Mouse (Mus musculus): ENCODE data around the gene Nhlh1. TPM values are rescaled to one million over a fixed set of nuclear protein-coding genes. Genes with fewer than 3 reads are reported as not detected.

The Nhlh1 gene
- polyA plus RNA-seq, 1 experiment from 2014 or later = not detected

GRCm38 (mm10) chr1:172016660-172017516 is 40.5 kb downstream of the Nhlh1 start:
- peaks cover 2% of the 10 kb centered on the region; the same call in 1 of the 2 replicates for H3K4me1 ChIP-seq (replicated peaks; ENCODE audit: control insufficient read depth, insufficient read depth)
- no peak overlapping the region for H3K9ac ChIP-seq (ENCODE audit: low read length)
- no peak for TF ChIP-seq CTCF (IDR thresholded peaks at IDR 0.05; ENCODE audit: low read depth)
- WGBS = 41% methylated on average over 6 of the region's 6 CpGs
- H3K9me3 ChIP-seq (ENCODE audit: control insufficient read depth, low read length) = no peaks in the 10 kb centered on the region
- no peak overlapping the region for H3K4me2 ChIP-seq (replicated peaks; ENCODE audit: low read depth)
- DNase-seq (ENCODE audit: low spot score) (no peak), ATAC-seq (ENCODE audit: low FRiP score, low TSS enrichment) (no peak)
- no peak overlapping the region for H3K4me3 ChIP-seq (ENCODE audit: low read depth, low read length)
- no peaks in the 10 kb centered on the region for H3K27me3 ChIP-seq (ENCODE audit: control insufficient read depth, insufficient read depth, low read length)
- 0 out of 2 replicates have a peak overlapping the region, but pooled peaks have one; percentile 56 for H3K27ac ChIP-seq (replicated peaks)
- H3K36me3 ChIP-seq (ENCODE audit: control insufficient read depth, insufficient read depth, low read length) = no peaks in the 10 kb centered on the region

DNA sequence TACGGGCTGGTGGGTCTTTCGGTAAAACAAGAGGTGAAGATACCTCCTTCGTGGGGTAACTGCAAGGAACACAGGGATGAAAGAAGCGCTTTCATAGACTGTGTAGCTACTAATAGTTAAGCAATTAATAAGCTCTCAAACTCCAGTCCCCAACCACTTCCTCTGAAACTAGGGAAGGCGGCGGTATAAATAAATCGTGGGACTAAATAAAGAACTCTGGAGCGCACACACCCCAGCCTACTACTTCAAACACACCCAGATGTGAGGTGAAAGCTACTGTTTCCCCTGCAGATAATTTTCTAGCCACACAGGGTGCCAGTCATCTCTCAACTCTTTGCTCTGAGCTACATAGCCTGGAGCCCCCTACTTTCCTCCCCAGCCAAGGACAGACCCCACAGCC is 41.3 kb downstream of the Nhlh1 start:
- H3K36me3 ChIP-seq (ENCODE audit: control insufficient read depth, insufficient read depth, low read length) = no peaks in the 10 kb centered on the region
- H3K4me1 ChIP-seq (replicated peaks; ENCODE audit: control insufficient read depth, insufficient read depth) = peaks cover 2% of the 10 kb centered on the region; the same call in 1 of the 2 replicates
- no peaks in the 10 kb centered on the region for H3K27me3 ChIP-seq (ENCODE audit: control insufficient read depth, insufficient read depth, low read length)
- WGBS = 45% methylated on average over 8 of the region's 8 CpGs
- TF ChIP-seq EP300 (optimal IDR thresholded peaks at IDR 0.05) = no peak
- no peak for TF ChIP-seq CTCF (IDR thresholded peaks at IDR 0.05; ENCODE audit: low read depth)
- DNase-seq (ENCODE audit: low spot score) (no peak), ATAC-seq (ENCODE audit: low FRiP score, low TSS enrichment) (no peak)
- no peak overlapping the region for H3K4me2 ChIP-seq (replicated peaks; ENCODE audit: low read depth)
- peak overlapping the region; percentile 56; the same call in 1 of the 2 replicates for H3K27ac ChIP-seq (replicated peaks)
- H3K9ac ChIP-seq (ENCODE audit: low read length) = no peak overlapping the region
- H3K9me3 ChIP-seq (ENCODE audit: control insufficient read depth, low read length) = no peaks in the 10 kb centered on the region
- H3K4me3 ChIP-seq (ENCODE audit: low read depth, low read length) = no peak overlapping the region

DNA sequence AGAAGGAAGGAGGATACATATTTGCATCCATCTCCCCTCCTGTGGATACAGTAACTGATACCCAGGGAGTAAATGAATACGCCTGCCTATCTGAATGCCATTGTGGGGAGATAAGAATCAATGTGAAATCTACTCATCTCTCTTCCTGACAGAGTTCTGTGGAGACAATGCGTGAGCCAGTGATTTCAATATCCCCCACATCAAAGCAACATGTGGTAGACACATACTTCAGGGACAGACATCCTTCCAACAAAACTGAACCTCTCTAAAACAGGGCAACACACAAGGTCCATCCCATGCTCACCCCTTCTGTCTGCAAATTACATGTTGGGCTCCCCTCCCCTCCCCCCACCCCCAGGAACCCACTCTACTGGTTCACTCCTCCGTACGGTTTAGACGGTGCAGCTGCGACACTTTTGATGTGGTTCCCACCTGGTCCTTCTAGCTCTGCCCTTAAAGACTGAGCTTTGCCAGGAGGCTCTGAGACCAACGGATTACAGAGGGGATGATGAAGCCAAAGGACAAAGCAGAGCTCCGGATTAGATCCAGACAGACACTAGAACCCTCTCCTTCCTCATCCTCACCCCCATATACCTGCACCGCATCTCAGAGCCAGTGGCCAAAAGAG is 41.9 kb downstream of the Nhlh1 start:
- Histone ChIP-seq H3K4me2 (replicated peaks; ENCODE audit: low read depth) (no peak overlapping the region), H3K4me3 (ENCODE audit: low read depth, low read length) (no peak overlapping the region), H3K9me3 (ENCODE audit: control insufficient read depth, low read length) (no peaks in the 10 kb centered on the region), H3K36me3 (ENCODE audit: control insufficient read depth, insufficient read depth, low read length) (no peaks in the 10 kb centered on the region), H3K27me3 (ENCODE audit: control insufficient read depth, insufficient read depth, low read length) (no peaks in the 10 kb centered on the region), H3K27ac (replicated peaks) (no peak overlapping the region), H3K4me1 (replicated peaks; ENCODE audit: control insufficient read depth, insufficient read depth) (peaks cover 2% of the 10 kb centered on the region; the same call in 1 of the 2 replicates), H3K9ac (ENCODE audit: low read length) (no peak overlapping the region)
- ATAC-seq (ENCODE audit: low FRiP score, low TSS enrichment) = no peak
- WGBS = 66% methylated on average over 9 of the region's 9 CpGs
- TF ChIP-seq EP300 (optimal IDR thresholded peaks at IDR 0.05) (no peak), CTCF (IDR thresholded peaks at IDR 0.05; ENCODE audit: low read depth) (no peak)
- no peak for DNase-seq (ENCODE audit: low spot score)

DNA sequence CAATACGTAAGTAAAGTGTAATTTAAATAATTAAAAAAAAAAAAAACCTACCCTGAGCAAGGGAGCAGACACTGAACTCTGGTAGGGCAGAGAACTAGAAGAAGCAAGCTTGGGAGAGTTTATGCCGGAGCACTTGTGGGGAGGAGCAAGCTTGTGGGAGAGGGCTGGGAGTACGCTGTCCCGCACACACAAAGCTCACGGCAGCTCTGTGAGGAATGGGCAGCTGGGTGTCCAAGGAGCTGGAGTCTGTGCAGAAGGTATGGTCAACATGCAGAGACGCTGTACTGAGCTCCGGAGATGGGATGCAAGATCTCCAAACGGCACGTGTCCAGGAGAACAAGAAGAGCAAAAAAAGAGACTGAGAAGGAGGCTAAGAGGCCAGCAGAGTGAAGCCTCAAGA is 42.6 kb downstream of the Nhlh1 start:
- Histone ChIP-seq H3K27me3 (ENCODE audit: control insufficient read depth, insufficient read depth, low read length) (no peaks in the 10 kb centered on the region), H3K4me3 (ENCODE audit: low read depth, low read length) (no peak overlapping the region), H3K9me3 (ENCODE audit: control insufficient read depth, low read length) (no peaks in the 10 kb centered on the region), H3K4me1 (replicated peaks; ENCODE audit: control insufficient read depth, insufficient read depth) (peaks cover 2% of the 10 kb centered on the region; the same call in 1 of the 2 replicates), H3K4me2 (replicated peaks; ENCODE audit: low read depth) (no peak overlapping the region), H3K9ac (ENCODE audit: low read length) (no peak overlapping the region), H3K36me3 (ENCODE audit: control insufficient read depth, insufficient read depth, low read length) (no peaks in the 10 kb centered on the region), H3K27ac (replicated peaks) (no peak overlapping the region)
- ATAC-seq (ENCODE audit: low FRiP score, low TSS enrichment) (no peak), DNase-seq (ENCODE audit: low spot score) (no peak)
- 75% methylated on average over 9 of the region's 9 CpGs for WGBS
- TF ChIP-seq CTCF (IDR thresholded peaks at IDR 0.05; ENCODE audit: low read depth) (no peak), EP300 (optimal IDR thresholded peaks at IDR 0.05) (no peak)

GRCm38 (mm10) chr1:172012030-172012429 is 45.3 kb downstream of the Nhlh1 start:
- DNase-seq (ENCODE audit: low spot score) = peak; percentile 76
- Histone ChIP-seq H3K27me3 (ENCODE audit: control insufficient read depth, insufficient read depth, low read length) (no peaks in the 10 kb centered on the region), H3K36me3 (ENCODE audit: control insufficient read depth, insufficient read depth, low read length) (peaks cover 10% of the 10 kb centered on the region; the same call in 1 of the 2 replicates), H3K9ac (ENCODE audit: low read length) (no peak overlapping the region), H3K9me3 (ENCODE audit: control insufficient read depth, low read length) (no peaks in the 10 kb centered on the region), H3K27ac (replicated peaks) (no peak overlapping the region), H3K4me2 (replicated peaks; ENCODE audit: low read depth) (no peak overlapping the region), H3K4me3 (ENCODE audit: low read depth, low read length) (no peak overlapping the region), H3K4me1 (replicated peaks; ENCODE audit: control insufficient read depth, insufficient read depth) (peaks cover 2% of the 10 kb centered on the region; the same call in 1 of the 2 replicates)
- WGBS = 9% methylated on average over 5 of the region's 5 CpGs
- TF ChIP-seq CTCF (IDR thresholded peaks at IDR 0.05; ENCODE audit: low read depth) = peak; percentile 87
- TF ChIP-seq EP300 (optimal IDR thresholded peaks at IDR 0.05) = no peak
- peak; percentile 66 for ATAC-seq (ENCODE audit: low FRiP score, low TSS enrichment)

All from stomach, postnatal 0 days (tissue).